Mouse (Mus musculus) stomach, embryonic 16.5 days (tissue): Measurements from ENCODE around the gene Sdr9c7. TPM values are rescaled to one million over a fixed set of nuclear protein-coding genes. Genes with fewer than 3 reads are reported as not detected.

Source experiments
- ATAC-seq: fragments of 200-750 bp; cut with Nextera tagmentation; 2 replicates; pipeline ENCODE4 v1.8.0; 2017; ENCODE audit warnings: moderate number of reproducible peaks, moderate TSS enrichment; ENCODE audit not compliant: insufficient read depth, low FRiP score
- H3K27ac ChIP-seq: fragments of 300-500 bp; sonication (generic); 2 replicates; pipeline ENCODE4 v1.5.1; 2014; ENCODE audit warnings: low read length
- H3K27me3 ChIP-seq: fragments of 300-500 bp; sonication (generic); 2 replicates; pipeline ENCODE4 v1.6.1; 2014; ENCODE audit warnings: low read length, control low read depth, mixed read lengths; ENCODE audit not compliant: control insufficient read depth, insufficient read depth
- H3K36me3 ChIP-seq: fragments of 300-500 bp; sonication (generic); 2 replicates; pipeline ENCODE4 v1.6.1; 2014; ENCODE audit warnings: low read length; ENCODE audit not compliant: control insufficient read depth, insufficient read depth
- H3K4me1 ChIP-seq: fragments of 300-500 bp; sonication (generic); 2 replicates; pipeline ENCODE4 v1.6.1; 2014; ENCODE audit warnings: low read length, control low read depth, mixed read lengths; ENCODE audit not compliant: control insufficient read depth, insufficient read depth
- H3K4me2 ChIP-seq: fragments of 300-500 bp; sonication (generic); 2 replicates; pipeline ENCODE4 v1.6.1; 2014; ENCODE audit warnings: low read depth, low read length, mixed read lengths
- H3K4me3 ChIP-seq: fragments of 300-500 bp; sonication (generic); replicated peaks from 2 replicates; pipeline ENCODE4 v1.5.1; 2014; ENCODE audit warnings: mild to moderate bottlenecking, low read length
- H3K9ac ChIP-seq: fragments of 300-500 bp; sonication (generic); 2 replicates; pipeline ENCODE4 v1.6.1; 2014; ENCODE audit warnings: low read length
- H3K9me3 ChIP-seq: fragments of 300-500 bp; sonication (generic); replicated peaks from 2 replicates; pipeline ENCODE4 v1.6.1; 2016; ENCODE audit warnings: low read length, control low read depth; ENCODE audit not compliant: control insufficient read depth
- WGBS: fragments of 180-500 bp; shearing (Covaris S2); extraction: QIAGEN DNeasy Blood & Tissue Kit; methylation state at CpG from one replicate; pipeline ENCODE4 v1.1.7; 2014; 5-methylcytosine and 5-hydroxymethylcytosine counted together
- polyA plus RNA-seq: library from polyadenylated mRNA; unstranded; fragments of >200 nt; fragmentation: Nextera tagmentation; extraction: Ambion mirVana; gene quantifications from 2 replicates; pipeline ENCODE4 v1.2.1, GENCODE M21; 2015

Gene Sdr9c7
- polyA plus RNA-seq, 1 experiment from 2014 or later, result 4.4 TPM

DNA sequence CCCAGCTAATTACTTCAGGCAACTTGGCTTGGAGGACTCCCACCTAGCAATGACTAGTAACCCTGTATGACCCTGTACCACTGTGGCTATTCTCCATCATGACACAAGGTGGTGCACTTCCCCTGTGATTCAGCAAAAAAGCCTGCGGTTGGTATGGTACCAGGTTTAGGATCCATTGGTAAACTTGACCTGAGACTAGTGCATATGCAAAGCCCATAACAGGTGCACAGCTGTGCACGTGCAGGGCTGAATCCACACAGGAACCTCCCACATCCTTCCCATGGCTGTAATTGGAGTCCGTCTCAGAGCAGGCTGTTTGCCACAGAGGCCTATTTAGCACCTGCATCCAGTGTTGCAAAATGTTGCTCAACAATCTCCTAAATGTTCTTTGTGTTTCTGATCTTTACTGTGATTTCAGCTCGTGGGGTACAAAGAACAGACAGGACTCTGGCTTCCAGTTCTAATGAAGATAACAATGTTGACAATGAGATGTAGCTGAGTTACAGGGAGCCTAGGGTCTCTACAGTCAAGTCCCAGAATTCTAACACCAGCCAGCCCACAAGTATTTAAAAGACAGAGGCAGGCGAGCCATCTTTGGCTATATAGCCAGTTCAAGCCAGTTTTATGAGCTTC, 47.2 kb downstream of the Sdr9c7 start:
- Histone ChIP-seq H3K4me3 (no peak overlapping the region), H3K4me2 (no peak overlapping the region), H3K27me3 (no peaks in the 10 kb centered on the region), H3K9me3 (no peaks in the 10 kb centered on the region), H3K9ac (no peak overlapping the region), H3K27ac (no peak overlapping the region), H3K36me3 (no peaks in the 10 kb centered on the region), H3K4me1 (no peaks in the 10 kb centered on the region)
- peak; percentile 47; the same call in 1 of the 2 replicates for ATAC-seq
- 28% methylated on average over 5 of the region's 5 CpGs for WGBS

DNA sequence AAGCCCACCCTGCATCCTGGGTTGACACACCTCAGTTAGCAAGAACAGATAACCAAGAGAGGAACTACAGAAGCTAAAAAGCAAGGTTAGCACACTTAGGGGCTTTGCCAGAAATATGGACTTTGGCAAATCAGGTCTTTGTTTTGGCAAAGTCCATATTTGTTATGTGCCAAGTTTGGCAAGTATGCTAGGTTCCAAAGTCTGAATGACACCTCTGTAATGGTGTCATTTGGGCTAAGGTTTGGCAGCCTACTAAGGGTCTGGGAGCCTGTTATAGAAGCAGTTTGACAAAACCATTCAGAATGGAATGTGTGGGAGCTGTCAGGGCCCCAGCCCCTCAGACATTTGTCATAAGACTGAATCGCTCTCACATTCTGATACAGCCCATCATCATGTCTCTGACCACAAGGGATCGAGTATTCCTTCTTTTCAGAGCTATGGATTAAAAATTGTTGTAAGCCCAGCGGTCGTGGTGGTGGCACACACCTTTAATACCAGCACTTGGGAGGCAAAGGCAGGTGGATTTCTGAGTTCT, 51.3 kb downstream of the Sdr9c7 start:
- no peak overlapping the region for H3K27ac ChIP-seq
- no peaks in the 10 kb centered on the region for H3K36me3 ChIP-seq
- WGBS, result 69% methylated on average over 4 of the region's 4 CpGs
- no peak overlapping the region for H3K4me2 ChIP-seq
- ATAC-seq, result no peak
- no peaks in the 10 kb centered on the region for H3K9me3 ChIP-seq
- no peak overlapping the region for H3K9ac ChIP-seq
- H3K27me3 ChIP-seq, result no peaks in the 10 kb centered on the region
- no peaks in the 10 kb centered on the region for H3K4me1 ChIP-seq
- no peak overlapping the region for H3K4me3 ChIP-seq

GRCm38 (mm10) chr10:127951390-127951789, 53.1 kb downstream of the Sdr9c7 start:
- Histone ChIP-seq H3K9ac (no peak overlapping the region), H3K4me3 (no peak overlapping the region)
- WGBS, result 73% methylated on average over 9 of the region's 9 CpGs

GRCm38 (mm10) chr10:127951821-127952220, 53.5 kb downstream of the Sdr9c7 start:
- H3K9ac ChIP-seq, result no peak overlapping the region
- H3K36me3 ChIP-seq, result no peaks in the 10 kb centered on the region
- 73% methylated on average over 4 of the region's 4 CpGs for WGBS
- no peaks in the 10 kb centered on the region for H3K9me3 ChIP-seq
- H3K4me3 ChIP-seq, result no peak overlapping the region
- H3K27me3 ChIP-seq, result no peaks in the 10 kb centered on the region
- ATAC-seq, result no peak
- H3K4me2 ChIP-seq, result no peak overlapping the region
- H3K27ac ChIP-seq, result no peak overlapping the region
- H3K4me1 ChIP-seq, result no peaks in the 10 kb centered on the region

More at GRCm38 (mm10) chr10:127951390-127951789, 53.1 kb downstream of the Sdr9c7 start:
- Histone ChIP-seq H3K4me2 (no peak overlapping the region), H3K27me3 (no peaks in the 10 kb centered on the region), H3K36me3 (no peaks in the 10 kb centered on the region), H3K27ac (no peak overlapping the region), H3K4me1 (no peaks in the 10 kb centered on the region), H3K9me3 (no peaks in the 10 kb centered on the region)
- ATAC-seq, result no peak

GRCm38 (mm10) chr10:127955034-127955433, 56.7 kb downstream of the Sdr9c7 start:
- Histone ChIP-seq H3K27me3 (no peaks in the 10 kb centered on the region), H3K36me3 (no peaks in the 10 kb centered on the region), H3K4me2 (no peak overlapping the region), H3K9me3 (no peaks in the 10 kb centered on the region), H3K4me3 (no peak overlapping the region), H3K4me1 (no peaks in the 10 kb centered on the region), H3K27ac (no peak overlapping the region), H3K9ac (no peak overlapping the region)
- WGBS, result 50% methylated on average over 4 of the region's 4 CpGs
- ATAC-seq, result no peak

DNA sequence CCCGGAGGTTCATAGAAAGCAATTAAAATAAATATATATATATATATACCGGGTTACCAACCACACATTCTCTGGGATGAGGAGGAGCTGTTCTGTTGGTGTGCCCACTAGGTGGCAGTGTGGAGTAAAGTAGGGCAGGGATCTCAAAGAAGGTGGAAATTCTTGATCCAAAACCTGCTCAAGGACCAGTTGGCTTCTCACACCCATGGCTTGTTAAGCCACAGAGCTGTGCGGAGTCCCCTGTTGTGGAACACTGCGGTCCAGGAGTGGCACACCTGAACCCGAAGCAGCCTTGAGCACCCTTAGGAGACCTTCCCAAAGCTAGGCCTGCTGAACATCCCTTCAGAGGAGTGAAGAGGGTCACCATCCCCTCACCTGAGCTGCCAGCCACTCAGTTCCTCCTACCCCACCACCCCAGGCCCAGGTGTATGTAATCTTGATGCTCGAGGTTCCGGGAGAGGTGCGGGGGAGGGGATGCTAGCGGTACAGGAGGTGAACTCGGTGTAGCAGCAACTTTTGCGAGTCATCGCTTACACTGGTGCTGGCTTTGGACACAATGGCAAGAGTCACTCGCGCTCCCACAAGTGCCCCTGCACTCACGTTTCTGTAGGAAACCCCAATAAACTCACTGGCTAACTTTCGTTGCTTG, 58.0 kb downstream of the Sdr9c7 start:
- Histone ChIP-seq H3K4me3 (no peak overlapping the region), H3K4me1 (no peaks in the 10 kb centered on the region), H3K4me2 (no peak overlapping the region), H3K9me3 (no peaks in the 10 kb centered on the region), H3K27me3 (no peaks in the 10 kb centered on the region), H3K27ac (no peak overlapping the region), H3K9ac (no peak overlapping the region), H3K36me3 (no peaks in the 10 kb centered on the region)
- peak; percentile 50; the same call in 1 of the 2 replicates for ATAC-seq
- 49% methylated on average over 16 of the region's 16 CpGs for WGBS

- no peaks in the 10 kb centered on the region for H3K36me3 ChIP-seq
- H3K27me3 ChIP-seq, result no peaks in the 10 kb centered on the region
- WGBS, result 92% methylated on average over 7 of the region's 7 CpGs
- H3K9me3 ChIP-seq, result no peaks in the 10 kb centered on the region
- no peak overlapping the region for H3K4me2 ChIP-seq
- no peaks in the 10 kb centered on the region for H3K4me1 ChIP-seq
- no peak overlapping the region for H3K27ac ChIP-seq
- H3K4me3 ChIP-seq, result no peak overlapping the region
- H3K9ac ChIP-seq, result no peak overlapping the region
- ATAC-seq, result no peak
These were observed 60.9 kb downstream of the Sdr9c7 start for GRCm38 (mm10) chr10:127959161-127959679.

Other genes with a start within 250 kb of the Sdr9c7 start
- gene Nemp1, start 231.6 kb upstream of the Sdr9c7 start, polyA plus RNA-seq, result 8.8 and 10.0 TPM in 2 replicates
- 9.9 and 10.1 TPM in 2 replicates for gene Nab2, start 229.9 kb upstream of the Sdr9c7 start, polyA plus RNA-seq
- gene Myo1a, start 193.3 kb upstream of the Sdr9c7 start, polyA plus RNA-seq, result 24.5 and 28.6 TPM in 2 replicates
- gene Tac2, start 174.0 kb upstream of the Sdr9c7 start, polyA plus RNA-seq, result 0.72 and 1.8 TPM in 2 replicates
- gene Zbtb39, start 159.0 kb upstream of the Sdr9c7 start, polyA plus RNA-seq, result 2.0 and 2.2 TPM in 2 replicates
- gene Gpr182, start 146.8 kb upstream of the Sdr9c7 start, polyA plus RNA-seq, result 2.7 and 2.8 TPM in 2 replicates
- 0.10 and 0.11 TPM in 2 replicates for gene Rdh1, start 138.8 kb upstream of the Sdr9c7 start, polyA plus RNA-seq
- 0.23 TPM in 1 of 2 replicates, not detected in the other for gene Rdh16f1, start 138.7 kb upstream of the Sdr9c7 start, polyA plus RNA-seq
- gene Rdh9, start 122.1 kb upstream of the Sdr9c7 start, polyA plus RNA-seq, result 0.06 and 0.16 TPM in 2 replicates
- gene Rdh16, start 97.4 kb upstream of the Sdr9c7 start, polyA plus RNA-seq, result not detected in 2 replicates
- gene Rdh19, start 48.6 kb upstream of the Sdr9c7 start, polyA plus RNA-seq, result not detected in 2 replicates
- gene Rdh16f2, start 32.0 kb upstream of the Sdr9c7 start, polyA plus RNA-seq, result 0.10 TPM in 1 of 2 replicates, not detected in the other
- gene Rdh7, start 9.7 kb upstream of the Sdr9c7 start, polyA plus RNA-seq, result 0.40 and 0.57 TPM in 2 replicates
- not detected in 2 replicates for gene Hsd17b6, start 109.1 kb downstream of the Sdr9c7 start, polyA plus RNA-seq
- gene Prim1, start 116.7 kb downstream of the Sdr9c7 start, polyA plus RNA-seq, result 64.6 and 68.4 TPM in 2 replicates
- gene Naca, start 137.1 kb downstream of the Sdr9c7 start, polyA plus RNA-seq, result 625 and 721 TPM in 2 replicates
- gene Ptges3, start 160.4 kb downstream of the Sdr9c7 start, polyA plus RNA-seq, result 374 and 406 TPM in 2 replicates
- 2,507 and 2,568 TPM in 2 replicates for gene Atp5b, start 184.8 kb downstream of the Sdr9c7 start, polyA plus RNA-seq
- 8.3 and 10.0 TPM in 2 replicates for gene Baz2a, start 193.1 kb downstream of the Sdr9c7 start, polyA plus RNA-seq